Mouse (Mus musculus) E14TG2a.4 (cell line): Measurements from ENCODE around the gene Zfp949.

ENCODE experiments used
- CTCF ChIP-seq: conservative IDR thresholded peaks from 2 replicates; pipeline ENCODE4 v1.5.1; 2014; ENCODE audit warnings: low read length
- NANOG ChIP-seq: IDR thresholded peaks from 2 replicates; pipeline ENCODE4 v1.6.1; 2014; ENCODE audit warnings: borderline replicate concordance, low read length, mixed read lengths
- POU5F1 ChIP-seq: IDR thresholded peaks from 2 replicates; pipeline ENCODE4 v1.6.1; 2014; ENCODE audit warnings: low read length, borderline replicate concordance

GRCm38 (mm10) chr9:88522569-88523334 lies 25.1 kb upstream of the Zfp949 start:
- TF ChIP-seq CTCF = no peak
- no peak for TF ChIP-seq POU5F1
- no peak for TF ChIP-seq NANOG
